Mouse (Mus musculus): ENCODE data around the gene Lrrc51. TPM values are rescaled to one million over a fixed set of nuclear protein-coding genes. Genes with fewer than 3 reads are reported as not detected.
"Not testable (repeated sequence)": the region's sequence is repeated elsewhere in the genome, so short reads cannot be mapped to it uniquely, and the experiment has no call there.

Gene Lrrc51
- polyA plus RNA-seq, 1 experiment from 2014 or later: 9.4 TPM

- Histone ChIP-seq H3K4me1 (peaks cover 13% of the 10 kb centered on the region), H3K27ac (replicated peaks) (no peak overlapping the region), H3K27me3 (replicated peaks; ENCODE audit: low read depth, poor library complexity, severe bottlenecking) (no peaks in the 10 kb centered on the region), H3K9me3 (no peaks in the 10 kb centered on the region), H3K4me3 (no peak overlapping the region), H3K36me3 (replicated peaks) (no peaks in the 10 kb centered on the region)
- 96% methylated on average over 2 of the region's 2 CpGs for WGBS
- no peak for DNase-seq (ENCODE audit: low spot score)
These were observed 29.9 kb upstream of the Lrrc51 start for GRCm38 (mm10) chr7:101963621-101964020.

DNA sequence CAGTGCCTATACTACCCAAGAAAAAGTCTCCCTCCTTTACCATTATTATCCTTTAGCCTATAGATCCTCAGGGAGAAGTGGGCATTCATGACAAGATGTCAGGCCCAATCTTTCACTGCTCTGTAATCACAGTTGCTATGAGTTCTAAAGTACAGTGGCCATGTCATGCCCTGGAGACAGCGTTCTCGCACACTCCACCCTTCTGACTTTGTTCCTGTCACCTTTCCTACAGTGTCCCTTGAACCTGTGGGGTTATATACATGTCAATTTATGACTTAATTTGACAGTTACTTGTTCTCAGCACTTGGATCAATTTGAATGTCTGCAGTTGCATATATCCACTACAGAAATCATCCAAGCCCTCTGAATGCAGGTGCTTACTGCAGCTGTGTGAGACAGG is 29.1 kb upstream of the Lrrc51 start:
- 93% methylated on average over 2 of the region's 2 CpGs for WGBS
- Histone ChIP-seq H3K4me3 (no peak overlapping the region), H3K9me3 (no peaks in the 10 kb centered on the region), H3K36me3 (replicated peaks) (no peaks in the 10 kb centered on the region), H3K27me3 (replicated peaks; ENCODE audit: low read depth, poor library complexity, severe bottlenecking) (no peaks in the 10 kb centered on the region), H3K27ac (replicated peaks) (no peak overlapping the region), H3K4me1 (0 out of 2 replicates have a peak, but pooled peaks cover 8% of the 10 kb centered on the region)
- no peak for DNase-seq (ENCODE audit: low spot score)

GRCm38 (mm10) chr7:101956911-101957310 is 23.2 kb upstream of the Lrrc51 start:
- Histone ChIP-seq H3K27ac (replicated peaks) (no peak overlapping the region), H3K4me3 (no peak overlapping the region), H3K27me3 (replicated peaks; ENCODE audit: low read depth, poor library complexity, severe bottlenecking) (no peaks in the 10 kb centered on the region), H3K4me1 (0 out of 2 replicates have a peak, but pooled peaks cover 5% of the 10 kb centered on the region), H3K9me3 (no peaks in the 10 kb centered on the region), H3K36me3 (replicated peaks) (no peaks in the 10 kb centered on the region; the same call in 1 of the 2 replicates)
- 96% methylated on average over 5 of the region's 5 CpGs for WGBS
- no peak for DNase-seq (ENCODE audit: low spot score)

- Histone ChIP-seq H3K9me3 (no peaks in the 10 kb centered on the region), H3K36me3 (replicated peaks) (no peaks in the 10 kb centered on the region; the same call in 1 of the 2 replicates), H3K27ac (replicated peaks) (no peak overlapping the region), H3K4me1 (0 out of 2 replicates have a peak, but pooled peaks cover 5% of the 10 kb centered on the region), H3K4me3 (no peak overlapping the region), H3K27me3 (replicated peaks; ENCODE audit: low read depth, poor library complexity, severe bottlenecking) (no peaks in the 10 kb centered on the region)
- no peak for DNase-seq (ENCODE audit: low spot score)
- WGBS: 90% methylated on average over 1 of the region's 1 CpGs
These were observed 22.8 kb upstream of the Lrrc51 start for GRCm38 (mm10) chr7:101956481-101956880.

DNA sequence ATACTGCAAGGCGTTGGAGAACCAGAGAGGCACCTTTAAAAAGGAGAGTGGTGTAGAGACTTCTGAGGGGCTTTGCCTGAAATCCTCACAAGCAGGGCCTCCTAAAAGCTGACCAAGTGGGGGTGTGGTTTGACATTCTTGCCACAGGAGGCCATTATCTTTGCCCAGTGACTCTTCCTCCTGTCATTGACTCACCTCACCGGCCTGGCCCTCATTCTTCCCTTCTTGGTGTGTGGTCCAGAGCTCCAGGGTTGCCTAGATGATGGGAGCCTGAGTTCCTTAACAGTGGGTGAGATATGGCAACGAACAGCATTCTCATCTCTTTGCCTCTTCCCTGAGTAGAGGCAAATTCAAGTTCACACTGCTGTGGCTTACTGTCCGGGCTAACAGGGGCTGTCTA is 22.2 kb upstream of the Lrrc51 start:
- Histone ChIP-seq H3K9me3 (no peaks in the 10 kb centered on the region), H3K27ac (replicated peaks) (no peak overlapping the region), H3K4me3 (no peak overlapping the region), H3K27me3 (replicated peaks; ENCODE audit: low read depth, poor library complexity, severe bottlenecking) (no peaks in the 10 kb centered on the region), H3K4me1 (0 out of 2 replicates have a peak, but pooled peaks cover 5% of the 10 kb centered on the region), H3K36me3 (replicated peaks) (no peaks in the 10 kb centered on the region; the same call in 1 of the 2 replicates)
- WGBS: 73% methylated on average over 4 of the region's 4 CpGs
- DNase-seq (ENCODE audit: low spot score): no peak

GRCm38 (mm10) chr7:101955276-101955675 is 21.6 kb upstream of the Lrrc51 start:
- Histone ChIP-seq H3K4me3 (no peak overlapping the region), H3K9me3 (no peaks in the 10 kb centered on the region), H3K27ac (replicated peaks) (no peak overlapping the region), H3K27me3 (replicated peaks; ENCODE audit: low read depth, poor library complexity, severe bottlenecking) (no peaks in the 10 kb centered on the region), H3K36me3 (replicated peaks) (no peaks in the 10 kb centered on the region; the same call in 1 of the 2 replicates), H3K4me1 (0 out of 2 replicates have a peak, but pooled peaks cover 4% of the 10 kb centered on the region)
- no peak for DNase-seq (ENCODE audit: low spot score)
- WGBS: 94% methylated on average over 2 of the region's 2 CpGs

DNA sequence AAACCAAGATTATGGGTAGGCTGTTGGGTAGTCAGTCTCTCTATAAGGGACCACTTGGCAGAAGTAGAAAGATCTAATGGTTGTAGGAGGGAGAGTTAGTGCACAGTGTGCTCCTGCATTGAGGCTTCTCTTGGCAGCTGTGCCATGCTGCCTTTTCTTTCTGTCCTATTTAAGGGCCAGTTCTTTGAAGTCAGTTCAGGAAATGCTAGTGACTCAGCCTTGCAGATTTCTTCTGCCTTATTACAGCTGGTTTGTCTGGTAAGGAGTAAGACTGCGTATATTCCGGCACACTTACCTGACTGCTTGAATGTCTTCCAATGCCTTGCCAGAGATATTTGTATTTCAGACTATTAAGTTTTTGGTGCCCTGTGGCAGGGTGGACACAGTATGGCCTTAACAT is 20.5 kb upstream of the Lrrc51 start:
- Histone ChIP-seq H3K4me3 (no peak overlapping the region), H3K36me3 (replicated peaks) (no peaks in the 10 kb centered on the region; the same call in 1 of the 2 replicates)
- DNase-seq (ENCODE audit: low spot score): no peak

DNA sequence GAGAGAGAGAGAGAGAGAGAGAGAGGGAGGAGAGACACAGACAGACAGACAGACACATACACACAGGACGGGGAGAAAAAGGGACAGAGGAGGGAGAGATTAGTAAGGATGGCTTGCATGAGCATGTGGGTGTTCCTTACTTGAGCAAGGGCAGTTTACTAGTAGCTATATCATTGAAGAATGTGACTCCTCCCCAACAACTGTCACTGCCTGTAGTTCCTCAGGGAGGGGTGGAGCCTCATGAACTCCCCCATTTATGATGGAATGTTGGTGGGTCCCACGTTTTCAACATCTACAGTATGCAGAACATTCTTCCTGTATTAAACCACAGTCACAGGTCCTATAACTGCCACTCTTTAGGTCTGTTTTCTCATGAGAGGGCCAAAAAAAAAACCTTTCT is 18.4 kb upstream of the Lrrc51 start:
- H3K27me3 ChIP-seq (replicated peaks; ENCODE audit: low read depth, poor library complexity, severe bottlenecking): no peaks in the 10 kb centered on the region
- H3K9me3 ChIP-seq: no peaks in the 10 kb centered on the region
- peaks cover 3% of the 10 kb centered on the region; the same call in 1 of the 2 replicates for H3K36me3 ChIP-seq (replicated peaks)
- H3K27ac ChIP-seq (replicated peaks): no peak overlapping the region
- H3K4me3 ChIP-seq: no peak overlapping the region
- no peaks in the 10 kb centered on the region for H3K4me1 ChIP-seq
- no peak for DNase-seq (ENCODE audit: low spot score)
- 69% methylated on average over 2 of the region's 2 CpGs for WGBS

More for the DNA sequence above, 20.5 kb upstream of the Lrrc51 start:
- WGBS: 94% methylated on average over 2 of the region's 2 CpGs
- H3K27me3 ChIP-seq (replicated peaks; ENCODE audit: low read depth, poor library complexity, severe bottlenecking): no peaks in the 10 kb centered on the region
- H3K27ac ChIP-seq (replicated peaks): no peak overlapping the region
- no peaks in the 10 kb centered on the region for H3K9me3 ChIP-seq
- H3K4me1 ChIP-seq: no peaks in the 10 kb centered on the region

GRCm38 (mm10) chr7:101951648-101952047 is 18.0 kb upstream of the Lrrc51 start:
- peaks cover 3% of the 10 kb centered on the region; the same call in 1 of the 2 replicates for H3K36me3 ChIP-seq (replicated peaks)
- H3K4me1 ChIP-seq: no peaks in the 10 kb centered on the region
- no peak overlapping the region for H3K4me3 ChIP-seq
- DNase-seq (ENCODE audit: low spot score): no peak
- no peaks in the 10 kb centered on the region for H3K27me3 ChIP-seq (replicated peaks; ENCODE audit: low read depth, poor library complexity, severe bottlenecking)
- no peak overlapping the region for H3K27ac ChIP-seq (replicated peaks)
- no peaks in the 10 kb centered on the region for H3K9me3 ChIP-seq
- WGBS: 88% methylated on average over 1 of the region's 1 CpGs

- H3K4me3 ChIP-seq; H3K27me3 ChIP-seq (replicated peaks; ENCODE audit: low read depth, poor library complexity, severe bottlenecking); DNase-seq (ENCODE audit: low spot score); H3K9me3 ChIP-seq; H3K27ac ChIP-seq (replicated peaks); H3K4me1 ChIP-seq: not testable (repeated sequence)
- peaks cover 12% of the 10 kb centered on the region for H3K36me3 ChIP-seq (replicated peaks)
- 91% methylated on average over 5 of the region's 5 CpGs for WGBS
These were observed 15.3 kb upstream of the Lrrc51 start for GRCm38 (mm10) chr7:101949008-101949407.

GRCm38 (mm10) chr7:101939758-101940157 is 6.1 kb upstream of the Lrrc51 start:
- WGBS: 91% methylated on average over 4 of the region's 4 CpGs
- Histone ChIP-seq H3K4me1 (peaks cover 13% of the 10 kb centered on the region), H3K27ac (replicated peaks) (no peak overlapping the region), H3K36me3 (replicated peaks) (peaks cover 43% of the 10 kb centered on the region), H3K27me3 (replicated peaks; ENCODE audit: low read depth, poor library complexity, severe bottlenecking) (no peaks in the 10 kb centered on the region), H3K4me3 (no peak overlapping the region), H3K9me3 (no peaks in the 10 kb centered on the region)
- DNase-seq (ENCODE audit: low spot score): no peak

GRCm38 (mm10) chr7:101938348-101938747 is 4.7 kb upstream of the Lrrc51 start:
- 87% methylated on average over 2 of the region's 2 CpGs for WGBS
- Histone ChIP-seq H3K36me3 (replicated peaks) (peaks cover 43% of the 10 kb centered on the region), H3K4me1 (peaks cover 17% of the 10 kb centered on the region)

GRCm38 (mm10) chr7:101937569-101937968 is 3.9 kb upstream of the Lrrc51 start:
- Histone ChIP-seq H3K4me3 (no peak overlapping the region), H3K9me3 (no peaks in the 10 kb centered on the region), H3K27ac (replicated peaks) (no peak overlapping the region), H3K4me1 (peaks cover 24% of the 10 kb centered on the region), H3K36me3 (replicated peaks) (peaks cover 43% of the 10 kb centered on the region), H3K27me3 (replicated peaks; ENCODE audit: low read depth, poor library complexity, severe bottlenecking) (no peaks in the 10 kb centered on the region)
- 93% methylated on average over 4 of the region's 4 CpGs for WGBS
- DNase-seq (ENCODE audit: low spot score): no peak

More at GRCm38 (mm10) chr7:101938348-101938747, 4.7 kb upstream of the Lrrc51 start:
- DNase-seq (ENCODE audit: low spot score): no peak
- Histone ChIP-seq H3K27me3 (replicated peaks; ENCODE audit: low read depth, poor library complexity, severe bottlenecking) (no peaks in the 10 kb centered on the region), H3K4me3 (no peak overlapping the region), H3K9me3 (no peaks in the 10 kb centered on the region), H3K27ac (replicated peaks) (no peak overlapping the region)
